Mouse (Mus musculus) thymus, postnatal 4 days (tissue): ENCODE measurements around the gene Myo1e.

Experiments
- DNase-seq: peaks from one replicate; pipeline ENCODE4 v3.0.0; 2021

Gene Myo1e

DNA sequence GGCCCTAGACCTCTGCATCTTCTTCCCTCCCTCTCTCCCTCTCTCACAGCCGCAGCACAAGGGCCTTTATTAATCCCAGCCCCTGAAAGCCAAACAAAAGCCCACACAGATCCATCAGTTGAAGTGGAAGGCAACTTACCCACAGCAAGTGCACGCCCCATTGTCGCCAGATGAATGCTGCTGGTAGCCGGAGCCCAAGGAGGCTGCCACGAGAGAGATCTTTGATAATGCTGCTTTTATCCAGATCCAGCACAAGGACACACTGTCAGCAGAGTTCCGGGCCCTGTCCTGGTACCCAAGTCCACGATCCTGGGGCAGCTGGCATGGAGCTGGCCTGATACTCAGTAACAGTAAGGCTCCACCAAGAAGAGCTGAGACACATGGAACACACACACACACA lies 91.1 kb downstream of the Myo1e start:
- DNase-seq: no peak

DNA sequence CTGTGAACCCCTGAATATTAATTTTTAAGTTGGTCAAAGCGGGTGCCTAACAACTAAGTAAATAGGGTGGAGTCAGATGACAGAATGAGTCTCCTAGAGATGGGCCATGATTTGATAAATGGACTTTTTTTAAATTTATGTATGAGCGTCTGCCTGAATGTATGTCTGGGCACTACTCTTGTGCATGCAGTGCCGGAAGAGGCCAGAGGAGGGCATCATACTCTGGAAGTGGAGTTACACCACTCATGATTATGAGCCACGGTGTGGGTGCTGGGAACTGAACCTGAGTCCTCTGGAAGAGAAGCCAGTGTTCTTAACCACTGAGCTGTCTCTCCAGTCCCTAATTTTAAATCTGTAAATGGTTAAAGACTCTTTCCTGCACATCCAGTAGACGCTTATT lies 93.6 kb downstream of the Myo1e start:
- no peak for DNase-seq

DNA sequence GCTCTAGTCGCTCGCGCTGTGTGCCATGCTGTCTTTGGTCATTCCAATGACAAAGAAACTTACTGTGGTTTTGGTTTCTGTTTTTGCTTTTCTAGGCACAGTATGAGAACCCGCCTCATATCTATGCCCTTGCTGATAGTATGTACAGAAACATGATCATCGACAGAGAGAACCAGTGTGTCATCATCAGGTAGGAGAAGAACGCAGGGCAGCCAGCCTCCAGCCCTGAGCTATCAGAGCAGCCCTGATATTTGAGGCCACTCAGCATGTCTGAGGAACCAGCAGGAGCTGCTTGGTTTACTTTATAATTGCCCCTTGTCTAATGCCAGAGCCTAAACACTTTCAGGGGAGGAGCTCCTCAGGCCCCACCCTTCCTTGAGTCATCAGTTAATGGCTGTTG lies 94.4 kb downstream of the Myo1e start:
- DNase-seq: no peak

DNA sequence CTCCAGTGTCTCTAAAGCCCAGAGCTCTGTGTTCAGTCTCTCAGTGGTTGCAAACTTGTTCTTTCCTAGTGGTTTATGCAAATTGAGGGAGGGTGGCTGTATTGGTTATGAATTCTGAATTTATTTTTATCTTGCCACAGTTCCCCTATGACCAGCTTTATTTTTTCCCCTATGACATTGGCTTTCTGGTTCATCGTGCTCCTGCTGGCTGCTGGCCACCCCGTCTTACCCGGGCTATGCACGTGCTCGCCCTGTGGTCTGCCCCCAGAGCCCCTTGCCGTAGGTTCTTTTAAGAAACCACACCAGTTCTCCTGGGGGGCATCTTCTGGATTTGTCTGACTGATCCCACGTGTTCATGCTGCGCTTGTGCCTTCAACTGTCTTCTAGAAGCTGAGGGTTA lies 97.8 kb downstream of the Myo1e start:
- no peak for DNase-seq

DNA sequence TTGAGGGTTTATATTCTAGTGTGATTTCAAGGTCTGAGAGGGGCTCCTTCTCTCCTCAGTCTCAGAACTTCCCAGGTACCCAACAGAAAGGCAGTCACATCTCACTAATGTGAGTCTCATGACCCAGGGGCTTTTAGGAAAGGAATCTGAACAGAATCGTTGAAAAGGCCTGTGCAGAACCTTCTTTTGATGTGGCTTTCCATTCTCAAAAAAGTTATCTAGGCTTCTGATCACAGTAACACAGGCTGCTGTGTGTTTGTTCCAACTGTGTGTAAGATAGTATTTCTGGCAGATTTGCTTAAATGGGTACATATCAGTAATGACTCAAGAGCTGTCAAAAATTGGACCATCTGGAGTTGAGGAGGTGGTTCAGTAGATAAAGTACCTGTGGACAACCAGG lies 102.9 kb downstream of the Myo1e start:
- no peak for DNase-seq

DNA sequence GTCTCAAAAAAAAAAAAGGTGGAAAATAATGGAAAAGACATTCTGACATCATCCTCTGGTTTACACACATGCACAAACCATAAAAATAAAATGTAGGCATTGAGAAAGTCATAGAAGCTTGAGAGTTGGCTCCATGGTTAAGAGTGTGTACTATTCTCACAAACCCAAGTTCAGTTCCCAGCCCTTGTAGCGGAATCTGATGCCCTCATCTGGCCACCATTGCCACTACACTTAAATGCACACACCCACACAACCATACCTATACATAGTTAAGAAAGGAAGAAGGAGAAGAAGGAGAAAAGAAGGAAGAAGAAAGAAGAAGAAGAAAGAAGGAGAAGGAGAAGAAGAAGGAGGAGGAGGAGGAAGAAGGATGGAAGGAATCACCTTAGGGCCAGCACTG lies 106.9 kb downstream of the Myo1e start:
- no peak for DNase-seq

DNA sequence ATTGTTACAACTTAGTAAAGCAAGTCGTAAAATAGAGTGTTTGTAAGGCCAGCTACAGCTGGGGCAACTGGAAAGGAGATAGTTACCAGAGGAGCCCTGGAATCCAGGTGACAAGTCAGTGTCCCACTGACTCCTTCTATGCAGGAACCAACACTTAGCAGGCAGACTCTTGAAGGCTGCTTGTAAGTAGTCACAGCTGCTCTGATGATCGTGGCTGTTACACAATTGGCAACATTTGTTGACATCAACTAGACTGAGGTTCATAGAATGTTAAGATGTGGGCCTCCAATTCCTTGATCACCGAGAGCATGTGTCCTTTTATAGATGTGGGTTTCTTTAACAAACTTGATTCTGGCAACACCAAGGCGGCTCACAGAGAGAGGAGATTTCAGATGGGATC lies 108.0 kb downstream of the Myo1e start:
- DNase-seq: no peak

DNA sequence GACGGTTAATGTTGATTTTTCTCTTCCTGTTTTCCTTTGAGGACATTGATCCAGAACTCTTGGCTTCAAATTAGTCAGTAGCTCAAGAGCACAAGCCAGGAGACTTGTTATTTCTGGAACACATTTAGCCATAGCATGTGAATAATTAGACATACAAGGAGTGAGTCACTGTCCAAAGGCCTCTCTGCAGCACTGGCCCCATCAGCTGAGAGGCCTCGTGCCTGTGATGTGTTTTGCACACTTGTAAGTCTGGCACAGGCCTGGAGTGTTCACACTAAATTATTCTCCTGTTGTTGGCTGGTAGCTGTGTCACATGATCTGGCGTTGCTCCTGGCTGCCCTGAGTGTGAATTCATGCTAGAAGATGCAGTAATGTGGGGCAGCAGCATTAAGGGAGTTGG lies 111.5 kb downstream of the Myo1e start:
- DNase-seq: no peak

DNA sequence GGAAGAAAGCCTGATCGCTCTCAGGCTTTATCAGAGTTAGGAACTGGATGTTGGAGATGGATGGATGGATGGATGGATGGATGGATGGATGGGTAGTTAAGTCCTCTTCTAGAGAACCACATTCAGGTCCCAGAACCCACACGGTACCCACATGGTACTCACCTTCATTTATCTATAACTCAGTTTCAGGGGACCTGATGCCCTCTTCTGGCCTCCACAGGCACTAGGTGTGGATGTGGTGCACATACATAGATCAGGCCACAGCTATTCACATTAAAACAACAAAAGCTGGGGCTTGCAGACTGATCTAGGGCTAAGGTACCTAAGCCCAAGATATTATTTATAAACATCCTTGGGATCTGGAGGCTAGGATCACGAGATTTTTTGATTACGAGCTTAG lies 117.2 kb downstream of the Myo1e start:
- DNase-seq: no peak

DNA sequence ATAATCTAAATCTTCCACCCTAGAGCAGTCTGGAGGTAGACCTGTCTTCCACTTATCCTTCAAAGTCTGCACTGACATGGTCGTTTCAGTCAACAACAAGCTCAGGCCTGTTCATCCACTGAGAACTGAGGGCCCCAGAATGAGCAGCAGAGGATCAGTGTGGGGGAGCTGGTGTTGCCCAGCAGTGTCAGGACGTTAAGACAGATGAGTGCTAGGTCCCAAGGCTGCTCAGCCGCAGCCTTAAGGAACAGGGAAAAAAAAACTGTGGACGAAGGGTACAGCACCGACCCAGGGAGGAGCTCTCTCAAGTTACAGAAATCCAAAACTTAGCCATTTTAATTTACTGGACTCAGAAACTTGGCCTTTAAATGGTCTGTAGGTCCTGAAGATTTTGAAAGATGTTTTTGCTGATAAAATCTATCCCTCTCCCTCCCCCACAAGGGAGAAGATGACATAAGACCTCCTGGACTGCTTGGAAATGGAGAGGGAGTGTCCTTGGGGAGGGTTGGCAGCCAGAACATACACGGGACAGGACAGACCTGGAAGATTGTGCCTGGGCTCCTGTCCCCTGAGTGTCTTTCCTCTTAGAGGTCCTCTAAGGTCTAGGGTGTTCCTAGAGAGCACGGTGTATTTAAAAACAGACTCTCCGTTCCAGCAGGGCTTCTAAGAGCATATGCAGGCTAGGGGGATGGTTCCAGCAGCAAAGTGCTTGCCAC lies 118.9 kb downstream of the Myo1e start:
- DNase-seq: no peak

DNA sequence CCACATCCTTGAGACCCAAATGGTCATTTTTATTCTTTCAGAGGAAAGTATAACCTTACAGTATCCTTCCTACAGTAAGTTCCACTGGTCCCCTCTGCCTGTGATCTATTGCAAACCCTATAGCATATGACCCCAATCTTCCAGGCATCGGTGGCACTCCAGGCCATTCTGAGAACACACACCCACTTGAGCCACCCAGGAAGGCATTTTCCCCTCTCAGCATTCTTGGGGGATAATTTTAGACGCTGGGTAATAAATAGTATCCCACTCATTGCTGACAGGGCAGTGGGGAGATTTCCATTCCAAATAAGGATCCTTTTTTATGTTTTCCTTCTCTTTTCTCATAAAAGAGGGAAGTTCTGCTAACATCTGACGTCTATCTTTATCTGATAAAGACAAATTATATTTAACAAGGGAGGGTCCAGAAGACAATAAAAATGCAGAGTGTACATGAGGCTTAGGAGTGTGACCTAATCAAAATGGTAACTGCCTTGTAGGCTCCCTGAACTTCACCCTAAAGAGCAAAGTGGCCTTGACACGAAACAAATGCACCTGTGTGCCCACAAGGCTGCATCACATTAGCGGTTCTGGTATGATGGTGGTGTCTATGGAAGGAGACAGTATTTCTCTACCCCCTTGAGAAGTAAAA lies 121.2 kb downstream of the Myo1e start:
- DNase-seq: no peak

DNA sequence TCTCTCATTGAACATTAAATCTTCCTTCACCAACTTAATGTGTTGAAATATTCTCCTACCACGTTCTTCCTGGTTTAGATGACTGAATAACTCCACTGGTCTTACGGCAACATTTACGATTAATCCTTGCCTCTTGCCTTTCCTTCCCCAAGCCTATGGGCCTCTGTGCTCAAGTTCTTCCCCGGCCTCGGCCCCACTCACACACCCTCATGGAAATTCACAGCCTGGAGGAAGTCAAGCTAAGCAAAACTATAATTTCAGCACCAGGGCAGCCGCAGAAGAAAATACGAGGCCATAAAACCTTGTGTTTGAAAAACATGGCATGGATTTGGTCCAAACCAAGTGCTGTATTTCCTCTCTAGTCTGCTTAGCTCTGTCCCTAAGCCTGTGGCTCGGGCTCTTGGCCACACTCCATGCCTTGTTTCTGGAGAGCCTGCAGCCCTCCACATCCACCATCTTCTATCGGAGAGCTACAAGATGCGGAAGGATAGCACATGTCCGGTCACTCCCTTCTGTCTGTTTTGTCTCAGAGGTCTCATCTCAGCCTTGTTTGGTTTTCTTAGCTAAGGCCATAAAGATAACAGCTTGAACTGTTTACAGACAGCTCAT lies 124.7 kb downstream of the Myo1e start:
- DNase-seq: no peak

DNA sequence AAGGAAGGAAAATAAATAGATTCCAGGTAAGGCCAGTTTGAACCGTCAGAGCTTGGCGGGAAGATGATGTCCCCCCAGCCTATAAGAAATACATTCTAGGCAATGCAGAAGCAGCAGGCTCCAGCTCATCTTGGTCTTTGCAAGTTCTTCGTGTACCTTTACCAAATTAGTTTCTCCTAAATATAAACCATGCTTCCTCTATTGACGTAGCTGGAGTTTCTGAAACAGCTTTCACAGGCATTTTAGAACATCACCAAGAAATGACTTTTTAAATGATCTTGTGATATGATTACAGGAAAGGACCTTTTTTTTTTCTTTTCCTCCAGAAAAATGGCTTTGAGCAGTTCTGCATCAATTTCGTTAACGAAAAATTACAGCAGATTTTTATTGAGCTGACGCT lies 131.2 kb downstream of the Myo1e start:
- no peak for DNase-seq

DNA sequence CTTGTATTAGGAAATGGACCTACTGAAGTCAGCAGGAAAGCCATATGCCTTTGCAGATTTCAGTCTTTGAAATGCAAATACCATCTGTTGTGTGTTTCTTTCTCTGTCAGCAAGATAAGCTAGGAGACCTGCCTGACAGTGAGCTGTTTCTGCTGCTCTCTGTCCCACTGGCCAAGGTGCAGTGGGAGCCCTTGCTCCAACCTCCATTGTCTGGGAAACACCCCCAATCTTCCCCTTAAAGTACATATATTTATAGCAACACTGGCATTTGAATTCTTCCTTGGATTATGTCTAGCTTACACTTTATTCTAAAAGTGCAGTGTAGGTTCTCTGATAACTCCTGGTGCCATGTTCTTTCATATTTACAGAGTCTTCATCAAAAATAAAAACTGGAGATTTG lies 131.7 kb downstream of the Myo1e start:
- DNase-seq: no peak

DNA sequence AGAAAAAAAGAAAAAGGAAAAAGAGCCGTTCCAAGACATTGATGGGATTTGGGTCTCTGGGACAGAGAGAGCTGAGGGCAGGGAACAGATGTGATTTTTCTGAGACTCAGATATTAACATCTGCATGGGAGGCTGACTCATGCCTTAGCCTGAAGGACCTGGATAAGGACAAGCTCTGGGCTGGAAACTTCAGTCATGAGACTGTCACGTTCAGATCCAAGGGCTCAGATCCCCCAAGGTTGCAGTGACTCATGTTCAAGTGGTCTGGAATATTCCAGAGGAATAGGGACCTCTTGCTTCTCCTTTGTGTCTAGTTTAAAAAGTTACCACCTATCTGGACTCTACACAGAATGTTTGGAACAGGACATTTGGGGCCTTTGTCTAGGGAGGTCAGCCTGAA lies 142.1 kb downstream of the Myo1e start:
- DNase-seq: no peak

DNA sequence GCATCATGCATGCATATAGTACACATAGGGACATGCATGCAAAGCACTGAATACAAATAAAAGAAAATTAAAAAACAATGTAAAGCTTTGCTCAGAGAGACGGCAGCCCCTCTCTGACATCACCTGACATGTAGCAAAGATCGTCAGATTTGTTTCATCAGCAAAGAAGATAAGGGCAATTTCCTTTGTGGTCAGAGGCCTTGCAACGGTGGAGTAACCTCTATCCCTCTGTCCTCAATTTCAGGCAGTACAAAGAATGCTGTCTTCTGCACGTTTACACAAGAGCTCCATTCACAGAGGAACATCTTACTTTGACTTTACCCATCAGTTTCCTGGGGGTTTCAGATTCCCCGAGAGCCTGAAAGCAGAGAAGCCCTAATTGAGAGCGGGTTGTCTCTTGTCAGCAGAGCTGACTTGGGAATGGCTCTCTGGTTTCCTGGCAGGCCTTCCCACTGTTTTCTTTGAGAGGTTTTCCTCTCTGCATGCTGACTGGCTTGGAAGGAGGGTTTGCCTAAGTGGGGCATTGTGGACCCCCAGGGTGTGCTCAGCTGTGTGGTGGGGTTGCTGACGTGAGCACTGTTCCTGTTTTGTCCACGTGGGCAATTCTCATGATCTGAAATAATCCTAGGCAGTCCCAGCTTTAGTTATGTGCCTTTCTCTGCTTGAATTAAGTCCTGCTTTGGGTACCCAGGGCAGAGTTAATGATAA lies 144.6 kb downstream of the Myo1e start:
- no peak for DNase-seq

DNA sequence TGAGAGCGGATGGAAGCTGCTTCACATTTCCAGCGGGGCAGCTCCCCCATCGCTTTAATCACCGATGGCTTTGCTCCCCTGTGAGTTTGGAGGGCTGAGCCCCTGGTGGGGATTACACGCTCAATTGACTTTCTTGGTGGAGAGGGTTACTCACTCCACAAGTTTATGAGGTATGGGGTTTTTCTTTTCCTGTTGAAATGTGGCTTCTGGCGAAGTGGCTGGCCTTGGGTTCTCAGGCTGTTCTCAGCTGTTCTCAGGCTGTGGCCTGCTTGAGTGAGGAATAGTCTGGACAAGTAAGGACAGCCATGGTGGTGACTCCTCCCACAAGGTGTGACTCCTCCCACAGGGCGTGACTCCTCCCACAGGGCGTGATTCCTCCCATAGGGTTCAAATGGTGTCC lies 149.1 kb downstream of the Myo1e start:
- no peak for DNase-seq

DNA sequence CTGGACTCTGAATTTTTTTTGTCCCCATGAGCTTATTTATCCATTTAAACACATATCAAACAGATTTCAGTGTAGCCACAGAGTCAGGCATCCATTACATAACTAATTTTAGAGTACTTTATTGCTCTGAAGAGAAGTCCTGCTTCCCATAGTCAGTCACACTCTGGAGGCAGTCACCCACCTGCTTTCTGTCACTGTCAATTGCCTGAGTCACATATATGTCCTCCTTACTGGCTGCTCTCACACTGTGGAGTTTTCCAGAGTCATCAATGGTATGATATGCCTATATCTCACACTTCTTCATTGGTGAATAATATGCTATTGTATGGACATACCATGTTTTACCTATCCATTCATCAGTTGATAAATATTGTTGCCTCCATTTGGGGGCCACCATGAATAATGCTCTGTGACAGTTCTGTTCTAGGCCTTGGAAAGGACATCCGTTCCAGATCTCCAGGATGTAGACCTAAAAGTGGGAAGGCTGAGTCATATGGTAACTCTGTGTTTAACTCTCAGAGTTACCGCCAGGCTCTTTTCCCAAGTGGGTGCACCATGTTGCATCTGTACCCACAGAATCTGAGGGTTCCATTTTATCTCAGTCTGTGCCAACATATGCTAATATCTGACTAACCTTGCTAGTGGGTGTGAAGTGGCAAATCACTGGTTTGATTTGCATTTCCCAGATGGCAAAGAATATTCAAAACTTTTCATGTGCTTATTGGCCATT lies 152.4 kb downstream of the Myo1e start:
- no peak for DNase-seq

DNA sequence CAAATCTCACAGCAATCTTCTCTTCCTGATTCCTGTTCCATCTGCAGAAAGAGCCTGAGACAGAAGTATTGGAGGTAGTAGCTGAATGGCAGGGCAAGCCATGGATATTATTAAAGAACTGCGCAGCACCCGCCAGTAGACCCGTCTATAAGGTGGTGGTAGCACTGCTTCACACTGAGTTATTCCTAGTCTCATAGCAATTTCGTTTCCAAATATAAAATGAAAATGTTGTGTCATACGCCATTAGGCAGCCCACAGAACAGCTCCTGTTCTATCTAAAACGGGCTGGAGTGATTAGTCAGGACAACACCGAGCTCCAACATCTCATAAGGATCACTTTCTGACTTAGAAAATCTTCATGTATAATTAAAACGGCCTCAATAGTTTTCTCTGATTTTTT lies 157.6 kb downstream of the Myo1e start:
- DNase-seq: no peak

DNA sequence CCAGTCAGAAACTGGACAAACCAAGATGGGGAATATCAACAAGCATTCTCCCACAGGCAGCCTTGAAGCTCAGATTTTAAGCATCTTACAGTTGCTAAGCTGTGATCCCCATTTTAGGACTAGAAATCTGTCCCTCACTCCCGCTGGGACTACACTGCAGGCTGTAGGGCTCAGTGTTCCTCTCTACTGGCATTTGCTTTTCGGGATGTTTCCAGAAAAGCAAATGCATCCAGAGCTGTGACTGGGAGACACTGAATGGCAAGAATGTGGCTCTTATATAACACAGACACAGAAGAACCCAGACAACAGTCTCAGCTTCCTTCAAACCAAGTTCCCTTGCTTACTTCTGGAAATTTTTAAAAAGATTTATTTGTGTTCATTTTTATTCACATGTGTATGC lies 158.8 kb downstream of the Myo1e start:
- no peak for DNase-seq

DNA sequence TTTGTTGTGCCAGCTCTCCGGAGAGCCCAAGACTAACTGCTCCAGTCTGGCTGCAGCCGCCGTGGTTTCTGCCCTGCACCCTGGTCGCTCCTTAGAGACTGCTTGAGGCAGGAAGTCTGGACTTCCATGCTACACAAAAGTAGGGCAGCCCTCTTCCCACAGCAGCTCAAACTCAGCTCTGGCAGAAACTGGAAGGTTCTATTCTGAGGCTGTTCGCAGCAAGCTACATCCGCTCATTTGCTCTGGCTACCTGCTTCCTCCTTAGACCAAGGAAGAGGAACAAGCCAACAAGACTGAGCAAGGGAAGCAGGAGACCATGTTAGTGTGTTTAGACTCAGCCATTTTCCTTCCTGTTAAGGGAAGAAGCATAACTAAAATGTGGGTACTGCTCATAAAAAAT lies 159.7 kb downstream of the Myo1e start:
- no peak for DNase-seq

DNA sequence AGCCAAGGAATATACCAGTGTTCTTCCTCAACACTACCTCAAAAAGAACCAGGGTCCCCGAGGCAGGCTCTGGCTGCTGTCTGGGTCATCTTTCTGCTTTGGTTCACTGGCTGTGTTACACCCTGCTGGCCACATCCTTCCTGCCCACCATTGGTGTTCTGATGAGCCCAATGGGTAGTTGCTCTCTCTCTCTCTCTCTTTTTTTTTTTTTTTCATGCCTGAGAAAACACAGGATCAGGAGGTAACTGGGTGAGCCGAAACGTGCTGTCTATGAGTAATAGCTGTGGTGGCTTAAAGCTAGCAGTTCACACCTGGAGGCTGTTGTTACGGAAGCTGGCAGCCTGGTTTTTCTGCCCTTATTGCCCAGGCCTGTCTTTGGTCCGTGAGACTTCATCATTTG lies 164.5 kb downstream of the Myo1e start:
- DNase-seq: no peak
